Mouse (Mus musculus) erythroblast, embryonic 14.5 days (primary cell): ENCODE measurements around the gene Kif22. TPM values are rescaled to one million over a fixed set of nuclear protein-coding genes. Genes with fewer than 3 reads are reported as not detected.

Experiments
- H3K27me3 ChIP-seq: 2 replicates; pipeline ENCODE4 v1.6.1; 2012; ENCODE audit warnings: inconsistent platforms; ENCODE audit not compliant: control insufficient read depth
- H3K36me3 ChIP-seq: 2 replicates; pipeline ENCODE4 v1.6.1; 2012; ENCODE audit warnings: mild to moderate bottlenecking, inconsistent platforms; ENCODE audit not compliant: control insufficient read depth
- H3K4me1 ChIP-seq: 2 replicates; pipeline ENCODE4 v1.6.1; 2012; ENCODE audit warnings: inconsistent platforms; ENCODE audit not compliant: control insufficient read depth
- H3K4me3 ChIP-seq: replicated peaks from 2 replicates; pipeline ENCODE3; 2012; ENCODE audit warnings: moderate library complexity, mild to moderate bottlenecking, inconsistent platforms
- H3K9me3 ChIP-seq: 2 replicates; pipeline ENCODE4 v1.6.1; 2012; ENCODE audit warnings: low read length, inconsistent platforms, mixed read lengths; ENCODE audit not compliant: control insufficient read depth
- GATA1 ChIP-seq: IDR thresholded peaks from 2 replicates; pipeline ENCODE4 v1.6.1; 2012; ENCODE audit warnings: low read length, inconsistent platforms, mixed read lengths
- TAL1 ChIP-seq: IDR thresholded peaks from 3 replicates; pipeline ENCODE4 v1.6.1; 2012; ENCODE audit warnings: low read length, inconsistent platforms, mixed read lengths
- polyA plus RNA-seq: library from polyadenylated mRNA; stranded (reverse); fragments of >175 nt; gene quantifications from 2 replicates; pipeline ENCODE4 v1.2.3, GENCODE M21; 2012

The Kif22 gene
- polyA plus RNA-seq, 1 experiment: 23.7 TPM

DNA sequence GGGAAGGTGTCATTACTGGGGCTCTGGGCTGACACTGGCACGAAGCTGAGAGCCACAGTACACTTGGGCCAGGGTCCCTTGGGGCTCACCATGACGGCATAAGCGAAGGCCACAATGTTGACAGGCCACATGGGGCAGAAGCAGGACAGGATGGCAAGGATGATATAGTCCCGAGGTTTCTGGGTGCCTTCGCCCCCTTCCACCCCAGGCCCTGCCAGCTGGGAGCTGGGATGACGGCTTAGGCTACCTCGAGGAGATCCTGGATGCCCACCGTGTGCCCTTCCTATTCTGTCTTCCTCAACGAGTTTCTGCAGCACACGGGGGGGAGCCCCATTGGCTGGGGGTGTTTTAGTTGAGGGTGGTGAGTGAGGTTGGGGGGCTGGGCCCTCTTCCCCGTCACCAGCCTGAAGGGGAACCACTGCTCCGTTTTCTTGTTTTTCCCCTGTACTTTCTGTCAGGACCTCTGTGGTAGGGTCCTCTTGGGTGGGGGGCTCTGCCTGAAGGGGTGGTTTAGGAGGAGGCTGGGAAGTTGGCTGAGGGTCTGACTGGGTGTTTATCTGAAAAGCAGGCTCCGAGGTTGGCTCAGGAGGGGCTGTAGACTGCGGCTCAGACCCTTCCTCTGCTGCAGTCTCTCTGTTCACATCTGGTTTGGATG is 22.8 kb downstream of the Kif22 start:
- peaks cover 7% of the 10 kb centered on the region for H3K27me3 ChIP-seq
- no peak overlapping the region for H3K4me3 ChIP-seq
- peaks cover 49% of the 10 kb centered on the region for H3K36me3 ChIP-seq
- H3K4me1 ChIP-seq: peaks cover 74% of the 10 kb centered on the region
- TF ChIP-seq GATA1 (no peak), TAL1 (no peak)
- H3K9me3 ChIP-seq: no peaks in the 10 kb centered on the region

DNA sequence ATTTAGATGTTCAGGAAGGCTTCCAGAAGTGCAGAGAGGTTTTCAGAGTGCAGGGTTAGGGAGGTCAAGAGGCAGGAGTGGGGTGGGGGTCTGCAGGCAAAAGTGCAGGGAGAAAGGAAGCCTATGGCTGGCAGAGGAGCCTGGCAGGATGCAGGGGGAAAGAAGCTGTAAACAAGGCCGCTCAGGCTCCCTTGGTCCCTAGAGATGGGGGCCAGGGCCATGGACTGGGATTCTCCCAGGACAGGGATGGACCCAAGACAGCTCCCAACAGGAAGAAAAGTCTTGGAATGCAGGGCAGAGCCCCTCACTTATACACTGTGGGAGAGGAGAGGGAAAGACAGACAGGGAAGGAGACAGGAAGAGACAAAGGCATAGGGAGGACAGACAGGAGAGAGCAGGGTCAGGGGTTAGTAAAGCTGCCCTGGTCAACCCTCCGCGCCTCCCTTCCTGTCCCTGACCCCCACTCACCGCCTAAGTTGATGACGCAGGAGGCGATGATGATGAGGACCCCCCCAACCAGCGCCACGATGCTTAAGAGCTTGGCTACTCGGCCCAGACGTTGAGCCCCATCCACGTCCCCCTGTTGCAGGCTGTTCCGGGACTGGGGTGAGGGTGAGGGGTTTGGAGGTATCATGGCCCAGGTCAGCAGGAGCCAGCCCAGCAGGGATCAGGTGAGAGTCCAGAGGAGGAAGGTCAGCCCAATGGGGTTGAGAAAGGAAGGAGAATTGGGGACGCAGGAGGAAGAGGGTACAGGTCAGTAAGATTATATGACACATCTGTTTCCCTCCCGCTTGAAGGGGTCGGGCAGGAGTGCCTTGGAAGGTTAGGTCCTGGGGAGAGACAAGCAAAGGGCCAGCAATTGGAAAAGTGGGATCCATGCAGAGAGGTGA is 23.6 kb downstream of the Kif22 start:
- no peak for TF ChIP-seq TAL1
- no peak for TF ChIP-seq GATA1
- Histone ChIP-seq H3K9me3 (no peaks in the 10 kb centered on the region), H3K27me3 (peaks cover 7% of the 10 kb centered on the region), H3K4me1 (peaks cover 73% of the 10 kb centered on the region), H3K36me3 (peaks cover 47% of the 10 kb centered on the region), H3K4me3 (no peak overlapping the region)

DNA sequence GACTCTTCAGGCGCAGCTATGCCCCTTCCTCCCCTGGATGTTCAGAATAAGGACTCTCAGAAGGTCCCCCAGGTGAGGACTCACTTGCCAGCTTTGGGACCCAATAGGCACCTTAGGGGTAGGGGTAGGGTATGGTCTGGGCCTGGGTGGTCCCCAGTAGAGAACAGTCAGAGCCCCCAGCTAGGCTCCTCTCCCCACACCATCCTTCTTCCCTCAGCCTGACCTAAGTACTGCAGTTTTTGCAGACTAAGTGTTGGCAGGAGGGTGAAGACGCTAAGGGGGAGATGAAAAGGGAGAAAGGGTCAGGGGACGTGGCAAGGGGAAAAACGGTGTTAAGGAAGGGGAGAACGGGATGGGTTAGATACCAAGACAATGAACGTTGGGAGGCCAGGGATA is 24.3 kb downstream of the Kif22 start:
- Histone ChIP-seq H3K9me3 (no peaks in the 10 kb centered on the region), H3K4me3 (no peak overlapping the region), H3K27me3 (peaks cover 7% of the 10 kb centered on the region), H3K4me1 (peaks cover 73% of the 10 kb centered on the region), H3K36me3 (peaks cover 47% of the 10 kb centered on the region)
- TF ChIP-seq GATA1 (no peak), TAL1 (no peak)

DNA sequence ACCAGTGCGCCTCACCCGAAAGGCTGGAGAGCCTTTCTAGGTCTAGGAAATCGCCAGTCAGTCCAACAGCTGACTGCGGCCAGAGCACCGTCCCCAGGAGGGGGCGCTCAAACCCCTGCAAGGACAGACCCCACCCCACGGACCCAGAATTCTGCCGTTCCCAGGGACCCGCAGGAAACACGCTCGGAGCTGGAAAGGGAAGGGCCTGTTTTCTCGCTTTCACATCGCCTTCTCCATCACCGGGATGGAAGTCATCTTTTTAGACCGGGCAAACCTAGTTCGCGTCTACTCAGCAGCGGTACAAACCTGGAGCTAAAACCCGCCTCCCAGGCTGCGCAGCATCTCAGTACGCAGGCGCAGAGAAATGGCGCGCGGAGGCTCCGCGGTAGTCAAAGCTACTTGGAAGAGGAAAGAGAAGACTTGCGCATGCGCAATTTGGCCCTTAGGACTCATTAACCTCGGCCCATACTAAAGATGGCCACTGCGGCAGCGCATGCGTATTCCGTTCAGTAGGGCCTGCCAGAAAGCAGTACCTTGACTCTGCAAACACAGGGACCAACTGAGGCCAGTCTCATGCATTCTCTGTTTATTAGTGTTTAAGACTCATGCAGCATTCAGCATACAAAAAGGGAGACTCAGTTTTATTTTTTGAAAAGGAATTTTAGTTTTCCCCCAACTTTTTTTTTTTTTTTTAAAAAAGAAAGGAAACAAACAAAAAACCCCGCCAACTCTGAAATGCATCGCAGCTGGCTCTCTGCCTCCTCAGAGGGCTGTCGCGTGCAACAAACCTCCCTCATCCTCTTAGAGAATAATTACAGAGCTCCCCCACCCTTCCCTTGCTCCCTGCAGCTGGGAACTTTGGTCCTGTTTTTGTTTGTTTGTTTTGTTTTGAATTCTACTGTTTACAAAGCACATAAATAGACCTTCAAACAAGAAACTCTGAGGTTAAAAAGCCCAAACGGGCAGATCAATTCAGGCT is 25.0 kb downstream of the Kif22 start, which contains the start of gene Pagr1a:
TSS of gene Pagr1a (minus strand) at position 382 of the 979 bp plus-strand sequence.
- H3K4me1 ChIP-seq: peaks cover 71% of the 10 kb centered on the region
- no peaks in the 10 kb centered on the region for H3K9me3 ChIP-seq
- peaks cover 46% of the 10 kb centered on the region for H3K36me3 ChIP-seq

DNA sequence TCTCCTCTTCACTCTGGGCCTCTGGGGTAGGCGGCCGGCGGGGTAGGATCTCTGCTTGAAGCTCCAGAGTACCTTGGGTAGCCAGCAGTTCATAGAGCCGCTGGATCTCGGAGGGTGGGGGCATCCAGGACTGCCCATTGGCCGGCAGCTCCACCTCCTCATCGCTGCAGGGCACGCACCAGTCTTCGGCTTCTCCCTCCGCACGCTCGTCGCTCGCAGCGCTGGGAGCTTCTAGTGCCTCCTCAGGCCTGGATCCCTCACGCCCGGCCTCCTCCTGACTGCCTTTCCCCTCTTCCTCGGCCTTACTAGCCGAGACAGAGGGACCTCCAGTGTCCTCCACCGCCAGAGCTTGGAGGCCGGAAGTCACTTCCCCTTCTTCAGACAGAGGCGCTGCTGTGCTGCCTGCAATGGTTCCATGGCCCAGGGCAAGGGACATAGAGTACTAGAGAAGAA is 25.8 kb downstream of the Kif22 start:
- peaks cover 45% of the 10 kb centered on the region for H3K36me3 ChIP-seq
- H3K4me1 ChIP-seq: peaks cover 70% of the 10 kb centered on the region
- TF ChIP-seq GATA1: no peak
- TF ChIP-seq TAL1: no peak
- H3K27me3 ChIP-seq: peaks cover 7% of the 10 kb centered on the region
- H3K9me3 ChIP-seq: no peaks in the 10 kb centered on the region
- H3K4me3 ChIP-seq: peak overlapping the region; percentile 81

More for the DNA sequence above, 25.0 kb downstream of the Kif22 start, which contains the start of gene Pagr1a:
- peak within 1 kb of the TSS; percentile 81 for H3K4me3 ChIP-seq
- H3K27me3 ChIP-seq: peaks cover 7% of the 10 kb centered on the region
- no peak for TF ChIP-seq TAL1
- TF ChIP-seq GATA1: no peak

DNA sequence TGATC is 26.0 kb downstream of the Kif22 start, which contains the start of gene Pagr1b:
TSS of gene Pagr1b (minus strand) at position 4 of the 5 bp plus-strand sequence.
- Histone ChIP-seq H3K4me1 (peaks cover 70% of the 10 kb centered on the region), H3K4me3 (peak within 1 kb of the TSS; percentile 81), H3K9me3 (no peaks in the 10 kb centered on the region), H3K36me3 (peaks cover 45% of the 10 kb centered on the region), H3K27me3 (peaks cover 6% of the 10 kb centered on the region)
- TF ChIP-seq GATA1: no peak
- no peak for TF ChIP-seq TAL1

DNA sequence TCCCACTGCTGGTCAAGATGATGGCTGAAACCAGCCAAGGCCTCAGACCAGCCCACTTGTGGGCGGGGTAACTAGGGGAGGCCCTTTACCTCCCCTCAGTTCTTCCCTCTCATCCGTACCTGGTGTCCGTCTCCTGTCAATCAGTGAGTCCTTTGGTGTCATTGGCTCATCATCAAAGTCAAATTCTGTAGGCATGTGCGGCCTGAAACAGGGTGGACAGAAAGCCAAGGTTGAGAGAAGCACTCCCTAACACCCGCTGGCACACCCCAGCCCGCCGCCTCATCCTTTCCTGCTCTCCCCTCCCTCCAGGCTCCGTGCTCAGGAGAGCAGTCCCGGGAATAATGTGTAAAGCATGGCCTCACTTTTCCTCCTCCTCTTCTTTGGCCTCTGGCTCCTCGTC is 26.2 kb downstream of the Kif22 start:
- Histone ChIP-seq H3K4me3 (peak overlapping the region; percentile 81), H3K27me3 (peaks cover 5% of the 10 kb centered on the region), H3K4me1 (peaks cover 70% of the 10 kb centered on the region), H3K9me3 (no peaks in the 10 kb centered on the region), H3K36me3 (peaks cover 45% of the 10 kb centered on the region)
- no peak for TF ChIP-seq TAL1
- no peak for TF ChIP-seq GATA1

DNA sequence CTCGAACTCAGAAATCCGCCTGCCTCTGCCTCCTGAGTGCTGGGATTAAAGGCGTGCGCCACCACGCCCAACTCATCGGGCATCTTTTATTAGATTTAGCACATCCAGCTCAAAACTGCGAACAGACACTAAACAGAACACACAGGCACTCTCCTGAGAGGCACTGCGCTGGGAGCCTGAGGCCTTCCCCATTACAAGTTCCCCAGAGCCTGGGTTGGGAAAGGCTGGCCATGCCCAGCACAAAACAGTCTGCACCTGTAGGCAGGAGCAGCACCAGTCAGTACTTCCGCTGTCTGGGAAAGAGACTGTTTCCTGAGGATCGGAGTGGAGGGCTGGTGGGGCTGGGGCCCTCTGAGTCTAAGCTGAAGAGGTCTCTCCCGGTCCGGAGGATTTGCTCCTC is 27.3 kb downstream of the Kif22 start:
- Histone ChIP-seq H3K36me3 (peaks cover 45% of the 10 kb centered on the region), H3K4me1 (peaks cover 67% of the 10 kb centered on the region), H3K27me3 (no peaks in the 10 kb centered on the region), H3K9me3 (no peaks in the 10 kb centered on the region), H3K4me3 (peak overlapping the region; percentile 81)
- no peak for TF ChIP-seq TAL1
- no peak for TF ChIP-seq GATA1

DNA sequence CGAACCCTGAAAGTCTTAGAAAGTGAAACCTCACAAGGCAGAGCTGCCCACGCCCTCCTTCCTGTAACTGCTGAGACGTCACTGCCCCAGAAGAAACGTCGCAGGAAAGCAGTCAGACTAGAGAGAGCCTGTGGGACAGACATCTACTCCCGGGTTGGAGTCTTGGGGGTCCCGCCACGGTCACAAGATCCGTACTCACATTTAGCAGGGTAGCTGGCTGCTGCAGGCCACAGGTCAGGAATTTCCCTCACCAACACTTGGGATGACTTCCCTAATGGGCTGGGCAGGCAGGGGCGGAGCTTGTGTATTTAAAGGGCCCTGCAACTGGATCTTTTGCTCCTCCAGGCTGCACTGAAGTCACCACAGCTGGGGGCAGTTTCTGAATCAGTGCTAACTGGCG is 28.0 kb downstream of the Kif22 start, which contains the start of gene Mvp:
TSS of gene Mvp (minus strand) at position 302 of the 400 bp plus-strand sequence.
- Histone ChIP-seq H3K4me1 (peaks cover 73% of the 10 kb centered on the region), H3K27me3 (no peaks in the 10 kb centered on the region), H3K4me3 (peak within 1 kb of the TSS; percentile 81), H3K36me3 (peaks cover 48% of the 10 kb centered on the region), H3K9me3 (no peaks in the 10 kb centered on the region)
- TF ChIP-seq TAL1 (no peak), GATA1 (no peak)
